Mouse (Mus musculus) thymus, postnatal 4 days (tissue): ENCODE results near the gene Igtp.
"Not testable (repeated sequence)": the region's sequence is repeated elsewhere in the genome, so short reads cannot be mapped to it uniquely, and the experiment has no call there.

Experiments used
- DNase-seq: peaks from one replicate; pipeline ENCODE4 v3.0.0; 2021

Igtp gene

GRCm38 (mm10) chr11:58214391-58215048, 15.2 kb downstream of the Igtp start:
- peak; percentile 90 for DNase-seq

- DNase-seq, result peak; percentile 38
Observed at GRCm38 (mm10) chr11:58215049-58215430, 15.7 kb downstream of the Igtp start.

- DNase-seq, result no peak
Observed at GRCm38 (mm10) chr11:58215814-58216213, 16.5 kb downstream of the Igtp start.

GRCm38 (mm10) chr11:58216823-58217222, 17.5 kb downstream of the Igtp start:
- no peak for DNase-seq

GRCm38 (mm10) chr11:58223751-58224150, 24.4 kb downstream of the Igtp start:
- DNase-seq, result peak; percentile 57

- DNase-seq, result peak; percentile 61
Observed at GRCm38 (mm10) chr11:58224313-58224712, 25.0 kb downstream of the Igtp start.

GRCm38 (mm10) chr11:58224872-58225271, 25.5 kb downstream of the Igtp start:
- DNase-seq, result not testable (repeated sequence)

GRCm38 (mm10) chr11:58225655-58226054, 26.3 kb downstream of the Igtp start:
- peak; percentile 83 for DNase-seq

GRCm38 (mm10) chr11:58226425-58226824, 27.1 kb downstream of the Igtp start:
- no peak for DNase-seq

- DNase-seq, result not testable (repeated sequence)
Observed at GRCm38 (mm10) chr11:58228021-58228420, 28.7 kb downstream of the Igtp start.

- DNase-seq, result peak; percentile 79
Observed at GRCm38 (mm10) chr11:58230396-58230910, 31.1 kb downstream of the Igtp start.

GRCm38 (mm10) chr11:58231156-58231555, 31.8 kb downstream of the Igtp start:
- DNase-seq, result no peak

- not testable (repeated sequence) for DNase-seq
Observed at GRCm38 (mm10) chr11:58234551-58234950, 35.2 kb downstream of the Igtp start.

- DNase-seq, result peak; percentile 69
Observed at GRCm38 (mm10) chr11:58235152-58235551, 35.8 kb downstream of the Igtp start.

GRCm38 (mm10) chr11:58238840-58239791, 39.8 kb downstream of the Igtp start:
- peak; percentile 76 for DNase-seq

GRCm38 (mm10) chr11:58247294-58247693, 47.9 kb downstream of the Igtp start:
- no peak for DNase-seq

- DNase-seq, result no peak
Observed at GRCm38 (mm10) chr11:58249203-58249981, 50.0 kb downstream of the Igtp start.

GRCm38 (mm10) chr11:58250550-58250949, 51.2 kb downstream of the Igtp start:
- DNase-seq, result no peak

- DNase-seq, result no peak
Observed at GRCm38 (mm10) chr11:58254411-58254810, 55.1 kb downstream of the Igtp start.
